Comparison of ENCODE assay signal across 19 mouse cellular contexts in the genomic region with DNA sequence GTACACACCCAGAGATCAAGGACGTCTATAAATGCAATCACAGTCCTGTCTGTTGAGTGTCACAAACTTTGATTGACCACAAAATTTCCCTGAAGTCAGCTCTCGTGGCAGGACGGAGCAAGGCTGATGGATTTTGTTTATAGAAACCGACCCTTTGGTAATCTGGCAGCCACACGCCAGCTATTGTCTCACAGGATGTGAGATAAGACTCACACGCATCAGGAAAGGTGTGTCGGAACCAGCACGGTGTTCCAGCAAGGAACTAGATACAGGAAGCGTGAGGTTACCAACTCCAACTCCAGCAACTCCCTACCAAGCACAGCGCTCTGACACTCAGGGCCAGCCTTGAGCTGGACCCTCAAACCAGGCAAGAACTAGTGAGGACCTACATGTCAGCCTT.
DNase-seq lines count a peak whose midpoint lies in the region; ATAC-seq lines count a peak whose summit lies in the region.
"Had no signal": no experiment of that assay in that cellular context is flagged by ENCODE, and none has a peak within 500 bp of the region (broad histone marks: within the 10 kb centered on the region; RNA-seq: fewer than 3 reads in every experiment).

No protein-coding gene starts in this region.

- H3K9me3 ChIP-seq in kidney, embryonic 14.5 days (ENCODE audit: control insufficient read depth, low read length): no peaks in the 10 kb centered on the region
- H3K9me3 ChIP-seq: embryonic facial prominence, embryonic 12.5 days; limb, embryonic 12.5 days; liver, embryonic 13.5 days; midbrain, embryonic 15.5 days had no signal

- no peaks in the 10 kb centered on the region for H3K4me1 ChIP-seq in kidney, embryonic 14.5 days (ENCODE audit: control insufficient read depth, insufficient read depth, low read length)
- H3K4me1 ChIP-seq: liver, embryonic 13.5 days; megakaryocyte, embryonic 14.5 days; midbrain, embryonic 15.5 days had no signal

- H3K36me3 ChIP-seq in kidney, embryonic 14.5 days (ENCODE audit: control insufficient read depth, insufficient read depth, low read length): no peaks in the 10 kb centered on the region
- H3K36me3 ChIP-seq: embryonic facial prominence, embryonic 12.5 days; limb, embryonic 12.5 days; liver, embryonic 13.5 days; midbrain, embryonic 15.5 days had no signal

- H3K4me2 ChIP-seq in kidney, embryonic 14.5 days (replicated peaks; ENCODE audit: low read depth, low read length): no peak overlapping the region
- H3K4me2 ChIP-seq: embryonic facial prominence, embryonic 12.5 days; limb, embryonic 12.5 days; liver, embryonic 13.5 days; midbrain, embryonic 15.5 days had no signal

- 80% methylated on average over 10 of the region's 10 CpGs for WGBS in kidney, embryonic 14.5 days

- H3K27me3 ChIP-seq in kidney, embryonic 14.5 days (ENCODE audit: control insufficient read depth, insufficient read depth, low read length): no peaks in the 10 kb centered on the region
- H3K27me3 ChIP-seq: liver, embryonic 13.5 days; megakaryocyte, embryonic 14.5 days; midbrain, embryonic 15.5 days; Patski had no signal

- no peak overlapping the region for H3K4me3 ChIP-seq in kidney, embryonic 14.5 days (ENCODE audit: low read length)
- H3K4me3 ChIP-seq: embryonic facial prominence, embryonic 12.5 days; limb, embryonic 12.5 days; liver, embryonic 13.5 days; megakaryocyte, embryonic 14.5 days; midbrain, embryonic 15.5 days had no signal

- no peak for ATAC-seq in kidney, embryonic 14.5 days (ENCODE audit: low FRiP score, low TSS enrichment)
- ATAC-seq: activated CD4-positive, CD25-positive, alpha-beta regulatory T cell, adult 4 months; hindbrain, postnatal 0 days; midbrain, embryonic 15.5 days; Patski had no signal

- no peak overlapping the region for H3K9ac ChIP-seq in kidney, embryonic 14.5 days (ENCODE audit: low read depth, low read length)
- H3K9ac ChIP-seq: embryonic facial prominence, embryonic 12.5 days; limb, embryonic 12.5 days; liver, embryonic 13.5 days; midbrain, embryonic 15.5 days had no signal

- H3K27ac ChIP-seq in kidney, embryonic 14.5 days (ENCODE audit: low read depth, low read length): no peak overlapping the region
- H3K27ac ChIP-seq: embryonic facial prominence, embryonic 12.5 days; hindbrain, postnatal 0 days; limb, embryonic 12.5 days; liver, embryonic 13.5 days; midbrain, embryonic 15.5 days had no signal

- peak; percentile 15 for DNase-seq in kidney, adult 11 months
- peak; percentile 71 to 85 for DNase-seq in heart, adult 9 months (ENCODE audit: low spot score in 2 of 2)
- peak; percentile 61 to 75 for DNase-seq in lung, adult 18-20 months
- peak; percentile 75 for DNase-seq in lung, postnatal 25 days (ENCODE audit: low spot score)
- DNase-seq in thymus, postnatal 10 days (ENCODE audit: low spot score in 2 of 2): no peak
- DNase-seq in adipocyte (ENCODE audit: low spot score): no peak
- DNase-seq: adrenal gland, postnatal 25 days; cerebellum, adult 8-10 months; liver, embryonic 13.5 days; right cerebral cortex, adult 18-20 months; thymus, adult 18-20 months had no signal

Comparison
In these comparisons a context has a peak if more than half of its experiments do, and no peak if none do; other contexts are left out.
1. DNase-seq: peak in kidney, adult 11 months (single experiment), heart, adult 9 months (2 of 2), lung, adult 18-20 months (2 of 2) and lung, postnatal 25 days (single experiment); none in thymus, postnatal 10 days (0 of 2) and adipocyte (single experiment).